In genomic region chr9:101073987-101074331, GRCm38 (mm10) we compare ENCODE assay signal across 8 mouse cellular contexts. TPM values are rescaled to one million over a fixed set of nuclear protein-coding genes. Genes with fewer than 3 reads are reported as not detected.
DNase-seq lines count a peak whose midpoint lies in the region; ATAC-seq and TF ChIP-seq lines count a peak whose summit lies in the region.

Gene Msl2, plus strand, starts transcription at chr9:101074101.

- no peaks in the 10 kb centered on the region for H3K27me3 ChIP-seq in kidney, embryonic 16.5 days (ENCODE audit: insufficient read depth, low read length)
- H3K27me3 ChIP-seq in intestine, postnatal 0 days (replicated peaks; ENCODE audit: control insufficient read depth, insufficient read depth, low read length) = no peaks in the 10 kb centered on the region

- peak within 1 kb of the TSS; percentile 95 for H3K4me3 ChIP-seq in kidney, embryonic 16.5 days (ENCODE audit: low read length)
- peak within 1 kb of the TSS; percentile 97 for H3K4me3 ChIP-seq in bone marrow, adult 2 months (replicated peaks; ENCODE audit: control insufficient read depth, low read depth, low read length)
- H3K4me3 ChIP-seq in intestine, postnatal 0 days (ENCODE audit: low read depth, low read length) = peak within 1 kb of the TSS; percentile 89

- H3K4me2 ChIP-seq in kidney, embryonic 16.5 days (replicated peaks; ENCODE audit: low read depth, low read length) = peak within 1 kb of the TSS; percentile 83
- peak within 1 kb of the TSS; percentile 83 for H3K4me2 ChIP-seq in intestine, postnatal 0 days (replicated peaks; ENCODE audit: low read depth)

- intact Hi-C loops in gastrocnemius, postnatal 36 days (cut with DNase I) = loop anchor here (2.0 kb wide), 1 partner anchor 39 kb away; the partner anchor contains the start of gene Pccb

- WGBS in kidney, embryonic 16.5 days = 0% methylated on average over 24 of the region's 43 CpGs
- WGBS in bone marrow, adult 2 months = 1% methylated on average over 41 of the region's 43 CpGs
- WGBS in intestine, postnatal 0 days = under 1% methylated on average over 36 of the region's 43 CpGs

- no peaks in the 10 kb centered on the region for H3K9me3 ChIP-seq in kidney, embryonic 16.5 days (ENCODE audit: low read length)
- no peaks in the 10 kb centered on the region for H3K9me3 ChIP-seq in intestine, postnatal 0 days (ENCODE audit: control insufficient read depth)

- H3K4me1 ChIP-seq in kidney, embryonic 16.5 days (ENCODE audit: insufficient read depth, low read length) = peaks cover 11% of the 10 kb centered on the region
- H3K4me1 ChIP-seq in bone marrow, adult 2 months (ENCODE audit: control insufficient read depth, insufficient read depth, low read length) = peaks cover 2% of the 10 kb centered on the region
- peaks cover 8% of the 10 kb centered on the region; the same call in 1 of the 2 replicates for H3K4me1 ChIP-seq in intestine, postnatal 0 days (replicated peaks; ENCODE audit: control insufficient read depth, insufficient read depth, low read length)

- DNase-seq in kidney, adult 11 months = no peak
- no peak for DNase-seq in gastrocnemius, postnatal 36 days
- DNase-seq in embryo, embryonic 9.5 days (ENCODE audit: extremely low spot score) = no peak
- no peak for DNase-seq in urinary bladder, postnatal 36 days (ENCODE audit: low spot score in 2 of 2)

- peak within 1 kb of the TSS; percentile 99 for H3K9ac ChIP-seq in kidney, embryonic 16.5 days (replicated peaks; ENCODE audit: low read length)
- H3K9ac ChIP-seq in intestine, postnatal 0 days (ENCODE audit: low read depth, low read length) = peak within 1 kb of the TSS; percentile 92

- H3K27ac ChIP-seq in kidney, embryonic 16.5 days (ENCODE audit: low read length) = peak within 1 kb of the TSS; percentile 100
- peak within 1 kb of the TSS; percentile 100 for H3K27ac ChIP-seq in bone marrow, adult 2 months (ENCODE audit: control insufficient read depth, insufficient read depth, low read depth, low read length, poor library complexity)
- peak within 1 kb of the TSS; percentile 99 for H3K27ac ChIP-seq in intestine, postnatal 0 days (ENCODE audit: low read depth, low read length)

- TF ChIP-seq CTCF in bone marrow, adult 2 months (IDR thresholded peaks at IDR 0.05; ENCODE audit: control insufficient read depth, insufficient read depth, low read length) = no peak
- TF ChIP-seq CTCF in intestine, postnatal 0 days (IDR thresholded peaks at IDR 0.05; ENCODE audit: low read depth) = no peak

- no peaks in the 10 kb centered on the region for H3K36me3 ChIP-seq in kidney, embryonic 16.5 days (ENCODE audit: insufficient read depth, low read length)
- H3K36me3 ChIP-seq in intestine, postnatal 0 days (ENCODE audit: control insufficient read depth, insufficient read depth) = no peaks in the 10 kb centered on the region

- ATAC-seq in kidney, embryonic 16.5 days (ENCODE audit: low FRiP score, low TSS enrichment) = peak; percentile 78
- ATAC-seq in intestine, postnatal 0 days = peak; percentile 59
- peak; percentile 11 for ATAC-seq in megakaryocyte-erythroid progenitor cell, adult 5-6 weeks (replicated peaks; ENCODE audit: low FRiP score, low TSS enrichment, poor library complexity, severe bottlenecking)

- TF ChIP-seq POLR2A in bone marrow, adult 2 months (IDR thresholded peaks at IDR 0.05; ENCODE audit: borderline replicate concordance, control insufficient read depth, low read depth, low read length) = peak; percentile 76

RNA-seq across cellular contexts. Expression of gene Msl2, which starts in this region (rescaled TPM):
- polyA plus RNA-seq in kidney, embryonic 16.5 days (2015; fragmentation: Nextera tagmentation; extraction: Ambion mirVana) = 3.7 and 4.4 TPM in 2 replicates
- polyA plus RNA-seq in bone marrow, adult 2 months (2011; ENCODE audit: insufficient read depth, insufficient read length, low replicate concordance, missing spikeins) = 17.5 and 28.9 TPM in 2 replicates
- 10 to 100 TPM; 19.6 to 27.2 TPM for total RNA-seq in gastrocnemius, postnatal 36 days (2021)
- 4.6 and 5.6 TPM in 2 replicates for polyA plus RNA-seq in intestine, postnatal 0 days (2015; fragmentation: Nextera tagmentation; extraction: Ambion mirVana)
- 50.4 and 86.2 TPM in 2 replicates for total RNA-seq in megakaryocyte-erythroid progenitor cell, adult 5-6 weeks (2014; fragmentation: Nextera tagmentation)
- 50.3 and 52.2 TPM in 2 replicates for total RNA-seq in megakaryocyte-erythroid progenitor cell, adult 5-6 weeks (2017)

Comparison
In these comparisons a context has a peak if more than half of its experiments do, and no peak if none do; other contexts are left out.
1. ATAC-seq: peak in every context shown above with its lines; median percentile 78 in kidney, embryonic 16.5 days; 59 in intestine, postnatal 0 days; 11 in megakaryocyte-erythroid progenitor cell, adult 5-6 weeks.